8 mouse cellular contexts compared by ENCODE assay signal in the genomic region with DNA sequence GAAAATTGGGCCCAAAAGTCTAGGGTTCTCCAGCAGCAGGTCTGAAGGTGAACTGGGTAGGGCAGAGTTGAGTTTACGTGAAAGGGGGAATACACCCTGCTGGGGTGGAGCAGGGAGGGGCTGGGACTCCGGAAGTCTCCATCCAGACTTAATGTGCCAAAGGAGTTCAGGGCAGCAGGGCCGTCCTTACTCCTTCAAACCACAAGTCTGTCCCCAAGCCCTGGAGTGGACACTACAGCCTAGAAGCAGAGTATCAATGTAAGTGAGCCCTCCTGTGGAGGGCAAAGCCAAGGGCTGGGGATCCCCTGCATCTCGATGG. TPM values are rescaled to one million over a fixed set of nuclear protein-coding genes. Genes with fewer than 3 reads are reported as not detected.
DNase-seq lines count a peak whose midpoint lies in the region; ATAC-seq and TF ChIP-seq lines count a peak whose summit lies in the region.

No protein-coding gene starts in this region.

- H3K27me3 ChIP-seq in embryonic facial prominence, embryonic 11.5 days (ENCODE audit: control insufficient read depth, insufficient read depth, low read length) = no peaks in the 10 kb centered on the region
- H3K27me3 ChIP-seq in intestine, postnatal 0 days (replicated peaks; ENCODE audit: control insufficient read depth, insufficient read depth, low read length) = no peaks in the 10 kb centered on the region
- H3K27me3 ChIP-seq in midbrain, embryonic 12.5 days = peaks cover 6% of the 10 kb centered on the region; the same call in 1 of the 2 replicates

- H3K4me2 ChIP-seq in embryonic facial prominence, embryonic 11.5 days (ENCODE audit: low read depth, low read length) = no peak overlapping the region
- H3K4me2 ChIP-seq in intestine, postnatal 0 days (replicated peaks; ENCODE audit: low read depth) = peak overlapping the region; percentile 71
- peak overlapping the region; percentile 96 for H3K4me2 ChIP-seq in midbrain, embryonic 12.5 days (replicated peaks)

- intact Hi-C loops in heart, postnatal 10 days (cut with DNase I) = no loop called here

- peak; percentile 20; the same call in 1 of the 2 replicates for TF ChIP-seq CTCF in intestine, postnatal 0 days (IDR thresholded peaks at IDR 0.05; ENCODE audit: low read depth)

- no peak for ATAC-seq in embryonic facial prominence, embryonic 11.5 days (replicated peaks; ENCODE audit: insufficient number of reproducible peaks, low FRiP score, low TSS enrichment, low read depth)
- no peak for ATAC-seq in intestine, postnatal 0 days
- ATAC-seq in midbrain, embryonic 12.5 days (ENCODE audit: low FRiP score, low read depth) = no peak
- ATAC-seq in megakaryocyte-erythroid progenitor cell, adult 5-6 weeks (replicated peaks; ENCODE audit: low FRiP score, low TSS enrichment, poor library complexity, severe bottlenecking) = no peak

- no peak overlapping the region for H3K27ac ChIP-seq in embryonic facial prominence, embryonic 11.5 days (replicated peaks; ENCODE audit: low read depth, low read length)
- peak overlapping the region; percentile 92 for H3K27ac ChIP-seq in intestine, postnatal 0 days (ENCODE audit: low read depth, low read length)
- no peak overlapping the region; the same call in 1 of the 2 replicates for H3K27ac ChIP-seq in midbrain, embryonic 12.5 days (replicated peaks)

- no peaks in the 10 kb centered on the region for H3K36me3 ChIP-seq in embryonic facial prominence, embryonic 11.5 days (replicated peaks; ENCODE audit: control insufficient read depth, insufficient read depth, low read depth, low read length)
- no peaks in the 10 kb centered on the region for H3K36me3 ChIP-seq in intestine, postnatal 0 days (ENCODE audit: control insufficient read depth, insufficient read depth)
- no peaks in the 10 kb centered on the region for H3K36me3 ChIP-seq in midbrain, embryonic 12.5 days

- H3K4me1 ChIP-seq in embryonic facial prominence, embryonic 11.5 days (ENCODE audit: control insufficient read depth, insufficient read depth, low read length) = peaks cover 6% of the 10 kb centered on the region
- H3K4me1 ChIP-seq in intestine, postnatal 0 days (replicated peaks; ENCODE audit: control insufficient read depth, insufficient read depth, low read length) = peaks cover 12% of the 10 kb centered on the region
- H3K4me1 ChIP-seq in midbrain, embryonic 12.5 days = peaks cover 40% of the 10 kb centered on the region

- 48% methylated on average over 4 of the region's 4 CpGs for WGBS in embryonic facial prominence, embryonic 11.5 days
- WGBS in intestine, postnatal 0 days = 33% methylated on average over 4 of the region's 4 CpGs
- 39% methylated on average over 4 of the region's 4 CpGs for WGBS in midbrain, embryonic 12.5 days

- H3K9ac ChIP-seq in embryonic facial prominence, embryonic 11.5 days (replicated peaks; ENCODE audit: low read length) = 0 out of 2 replicates have a peak overlapping the region, but pooled peaks have one; percentile 6
- peak overlapping the region; percentile 66 for H3K9ac ChIP-seq in intestine, postnatal 0 days (ENCODE audit: low read depth, low read length)
- no peak overlapping the region for H3K9ac ChIP-seq in midbrain, embryonic 12.5 days (replicated peaks)

- no peak overlapping the region for H3K4me3 ChIP-seq in embryonic facial prominence, embryonic 11.5 days (ENCODE audit: low read depth, low read length)
- H3K4me3 ChIP-seq in intestine, postnatal 0 days (ENCODE audit: low read depth, low read length) = 0 out of 2 replicates have a peak overlapping the region, but pooled peaks have one; percentile 3
- H3K4me3 ChIP-seq in midbrain, embryonic 12.5 days = peak overlapping the region; percentile 13; the same call in 1 of the 2 replicates

- DNase-seq in heart, adult 8-10 months (ENCODE audit: low spot score) = peak; percentile 28
- DNase-seq in heart, postnatal 10 days = no peak
- DNase-seq in embryonic facial prominence, embryonic 11.5 days (ENCODE audit: low spot score) = no peak
- no peak for DNase-seq in gastrocnemius, adult 18-20 months (ENCODE audit: low spot score)
- no peak for DNase-seq in right cerebral cortex, postnatal 4 days

- H3K9me3 ChIP-seq in embryonic facial prominence, embryonic 11.5 days (replicated peaks; ENCODE audit: control insufficient read depth, low read length) = no peaks in the 10 kb centered on the region
- no peaks in the 10 kb centered on the region for H3K9me3 ChIP-seq in intestine, postnatal 0 days (ENCODE audit: control insufficient read depth)
- no peaks in the 10 kb centered on the region for H3K9me3 ChIP-seq in midbrain, embryonic 12.5 days

RNA-seq across cellular contexts. Expression of a gene that starts 2.4 kb away (rescaled TPM):
- total RNA-seq in heart, adult 8-10 months (2022) = 100 to 1,000 TPM; 256 to 285 (median 277) TPM
- 100 to 1,000 TPM; 228 to 275 TPM for total RNA-seq in heart, postnatal 10 days (2021)
- 12.3 and 14.5 TPM in 2 replicates for polyA plus RNA-seq in embryonic facial prominence, embryonic 11.5 days (2014; fragmentation: Nextera tagmentation; extraction: Ambion mirVana)
- 25.4 and 30.7 TPM in 2 replicates for polyA plus RNA-seq in intestine, postnatal 0 days (2015; fragmentation: Nextera tagmentation; extraction: Ambion mirVana)
- polyA plus RNA-seq in midbrain, embryonic 12.5 days (2016; fragmentation: Nextera tagmentation; extraction: Ambion mirVana) = 61.0 and 61.7 TPM in 2 replicates
- 69.3 and 99.2 TPM in 2 replicates for total RNA-seq in megakaryocyte-erythroid progenitor cell, adult 5-6 weeks (2014; fragmentation: Nextera tagmentation)
- 84.3 and 107 TPM in 2 replicates for total RNA-seq in megakaryocyte-erythroid progenitor cell, adult 5-6 weeks (2017)
- total RNA-seq in gastrocnemius, adult 18-20 months (2021) = 100 to 1,000 TPM; 309 to 319 TPM

RNA-seq across cellular contexts. Expression of a gene that starts 22.1 kb away (rescaled TPM):
- not detected for total RNA-seq in heart, adult 8-10 months (2022)
- total RNA-seq in heart, postnatal 10 days (2021) = not detected
- polyA plus RNA-seq in embryonic facial prominence, embryonic 11.5 days (2014; fragmentation: Nextera tagmentation; extraction: Ambion mirVana) = 0.35 and 0.49 TPM in 2 replicates
- polyA plus RNA-seq in intestine, postnatal 0 days (2015; fragmentation: Nextera tagmentation; extraction: Ambion mirVana) = 0.53 and 0.72 TPM in 2 replicates
- polyA plus RNA-seq in midbrain, embryonic 12.5 days (2016; fragmentation: Nextera tagmentation; extraction: Ambion mirVana) = 2.2 and 2.8 TPM in 2 replicates
- not detected in 2 replicates for total RNA-seq in megakaryocyte-erythroid progenitor cell, adult 5-6 weeks (2014; fragmentation: Nextera tagmentation)
- not detected in 2 replicates for total RNA-seq in megakaryocyte-erythroid progenitor cell, adult 5-6 weeks (2017)
- total RNA-seq in gastrocnemius, adult 18-20 months (2021) = not detected

RNA-seq across cellular contexts. Expression of a gene that starts 40.3 kb away (rescaled TPM):
- total RNA-seq in heart, adult 8-10 months (2022) = not detected
- total RNA-seq in heart, postnatal 10 days (2021) = not detected
- polyA plus RNA-seq in embryonic facial prominence, embryonic 11.5 days (2014; fragmentation: Nextera tagmentation; extraction: Ambion mirVana) = 10.6 and 60.0 TPM in 2 replicates
- not detected in 2 replicates for polyA plus RNA-seq in intestine, postnatal 0 days (2015; fragmentation: Nextera tagmentation; extraction: Ambion mirVana)
- polyA plus RNA-seq in midbrain, embryonic 12.5 days (2016; fragmentation: Nextera tagmentation; extraction: Ambion mirVana) = 1.4 and 2.6 TPM in 2 replicates
- total RNA-seq in megakaryocyte-erythroid progenitor cell, adult 5-6 weeks (2014; fragmentation: Nextera tagmentation) = not detected in 2 replicates
- not detected in 2 replicates for total RNA-seq in megakaryocyte-erythroid progenitor cell, adult 5-6 weeks (2017)
- not detected for total RNA-seq in gastrocnemius, adult 18-20 months (2021)
